Mouse (Mus musculus): ENCODE measurements around the gene Ttc32. TPM values are rescaled to one million over a fixed set of nuclear protein-coding genes. Genes with fewer than 3 reads are reported as not detected.

Ttc32 gene
- total and polyA plus RNA-seq, 3 experiments = 11.5 to 28.8 (median 11.7) TPM

GRCm38 (mm10) chr12:9077554-9078125 is 47.8 kb downstream of the Ttc32 start:
- dilution Hi-C loops (cut with MboI; ENCODE audit: extremely low pct_ligation_motif_present, extremely low pct_unique_long_range_greater_than_20kb, low sequenced_read_pairs) = no loop called here
- Histone ChIP-seq H3K9me3 (replicated peaks; ENCODE audit: low read length) (no peaks in the 10 kb centered on the region), H3K27ac (ENCODE audit: insufficient read depth, low read depth) (no peak overlapping the region), H3K4me3 (replicated peaks in 1 of 3; ENCODE audit: low read depth in 2 of 3, low read length in 2 of 3, poor library complexity in 1 of 3) (no peak overlapping the region), H3K27me3 (replicated peaks) (no peaks in the 10 kb centered on the region), H3K79me2 (replicated peaks; ENCODE audit: control insufficient read depth, extremely low read depth, insufficient read depth, poor library complexity, severe bottlenecking) (no peaks in the 10 kb centered on the region), H3K4me2 (ENCODE audit: insufficient read depth, low read depth, poor library complexity, severe bottlenecking) (no peak overlapping the region), H3K9ac (ENCODE audit: insufficient read depth, low read depth) (no peak overlapping the region), H3K4me1 (ENCODE audit: control insufficient read depth in 1 of 2, insufficient read depth in 2 of 2) (no peaks in the 10 kb centered on the region), H3K36me3 (replicated peaks in 1 of 2; ENCODE audit: control insufficient read depth in 1 of 2, insufficient read depth in 1 of 2, low read length in 1 of 2) (no peaks in the 10 kb centered on the region)
- in situ Hi-C loops (cut with MboI; ENCODE audit: low pct_ligation_motif_present, low pct_unique_long_range_greater_than_20kb, low sequenced_read_pairs) = no loop called here
- DNase-seq (ENCODE audit: extremely low read depth) = no peak
- TF ChIP-seq MXI1 (IDR thresholded peaks at IDR 0.05; ENCODE audit: low read depth, low read length) = no peak
- no peak for TF ChIP-seq JUN (IDR thresholded peaks at IDR 0.05; ENCODE audit: insufficient read depth, low read depth, low read length)
- TF ChIP-seq E2F4 (IDR thresholded peaks at IDR 0.05; ENCODE audit: insufficient replicate concordance, low read depth, low read length) = no peak
- TF ChIP-seq ELF1 (IDR thresholded peaks at IDR 0.05; ENCODE audit: low read depth, low read length) = no peak
- TF ChIP-seq RCOR1 (conservative IDR thresholded peaks at IDR 0.05; ENCODE audit: low read depth, low read length) = no peak
- TF ChIP-seq UBTF (IDR thresholded peaks at IDR 0.05; ENCODE audit: low read depth, low read length) = no peak
- no peak for TF ChIP-seq NELFE (IDR thresholded peaks at IDR 0.05; ENCODE audit: low read depth, low read length)
- TF ChIP-seq MYC (IDR thresholded peaks at IDR 0.05; ENCODE audit: low read depth, low read length) = no peak
- no peak for TF ChIP-seq CHD1 (IDR thresholded peaks at IDR 0.05; ENCODE audit: low read depth, low read length)
- no peak for TF ChIP-seq SIN3A (IDR thresholded peaks at IDR 0.05; ENCODE audit: low read length)
- TF ChIP-seq MAFK (IDR thresholded peaks at IDR 0.05; ENCODE audit: insufficient replicate concordance, low read length) = no peak
- no peak for TF ChIP-seq BHLHE40 (IDR thresholded peaks at IDR 0.05; ENCODE audit: low read depth, low read length)
- TF ChIP-seq CHD2 (IDR thresholded peaks at IDR 0.05; ENCODE audit: low read length) = no peak

- no peak overlapping the region for H3K9ac ChIP-seq (ENCODE audit: insufficient read depth, low read depth)
- H3K4me3 ChIP-seq (replicated peaks in 1 of 3; ENCODE audit: low read depth in 2 of 3, low read length in 2 of 3, poor library complexity in 1 of 3) = no peak overlapping the region
- H3K36me3 ChIP-seq (replicated peaks in 1 of 2; ENCODE audit: control insufficient read depth in 1 of 2, insufficient read depth in 1 of 2, low read length in 1 of 2) = no peaks in the 10 kb centered on the region
- in situ Hi-C loops (cut with MboI; ENCODE audit: low pct_ligation_motif_present, low pct_unique_long_range_greater_than_20kb, low sequenced_read_pairs) (no loop called here), dilution Hi-C loops (cut with MboI; ENCODE audit: extremely low pct_ligation_motif_present, extremely low pct_unique_long_range_greater_than_20kb, low sequenced_read_pairs) (no loop called here)
- no peaks in the 10 kb centered on the region for H3K9me3 ChIP-seq (replicated peaks; ENCODE audit: low read length)
- no peak for DNase-seq (ENCODE audit: extremely low read depth)
- no peaks in the 10 kb centered on the region for H3K27me3 ChIP-seq (replicated peaks)
- H3K4me1 ChIP-seq (ENCODE audit: control insufficient read depth in 1 of 2, insufficient read depth in 2 of 2) = no peaks in the 10 kb centered on the region
- TF ChIP-seq USF2 (conservative IDR thresholded peaks at IDR 0.05; ENCODE audit: low read depth, low read length) (no peak), CHD1 (IDR thresholded peaks at IDR 0.05; ENCODE audit: low read depth, low read length) (no peak), ELF1 (IDR thresholded peaks at IDR 0.05; ENCODE audit: low read depth, low read length) (no peak), POLR2A (IDR thresholded peaks at IDR 0.05; ENCODE audit: low read depth, low read length) (no peak), ETS1 (conservative IDR thresholded peaks at IDR 0.05; ENCODE audit: low read depth, low read length) (no peak), SMC3 (IDR thresholded peaks at IDR 0.05; ENCODE audit: low read depth, low read length) (no peak), NRF1 (IDR thresholded peaks at IDR 0.05; ENCODE audit: low read depth, low read length) (no peak), TCF12 (IDR thresholded peaks at IDR 0.05; ENCODE audit: low read depth, low read length) (no peak), IRF4 (IDR thresholded peaks at IDR 0.05; ENCODE audit: low read depth, low read length) (no peak)
- no peaks in the 10 kb centered on the region for H3K79me2 ChIP-seq (replicated peaks; ENCODE audit: control insufficient read depth, extremely low read depth, insufficient read depth, poor library complexity, severe bottlenecking)
- no peak overlapping the region for H3K4me2 ChIP-seq (ENCODE audit: insufficient read depth, low read depth, poor library complexity, severe bottlenecking)
- no peak overlapping the region for H3K27ac ChIP-seq (ENCODE audit: insufficient read depth, low read depth)
Measured at GRCm38 (mm10) chr12:9090226-9090625, 60.4 kb downstream of the Ttc32 start.

Other genes with a start within 250 kb of the Ttc32 start
- 43.6 and 48.3 TPM in 2 replicates for gene Laptm4a, start 108.3 kb upstream of the Ttc32 start, total RNA-seq (2012; rRNA removed)
- gene Laptm4a, start 108.3 kb upstream of the Ttc32 start, total RNA-seq (2014; rRNA removed) = 62.6 and 64.5 TPM in 2 replicates
- 65.2 and 73.8 TPM in 2 replicates for gene Laptm4a, start 108.3 kb upstream of the Ttc32 start, polyA plus RNA-seq (2012; ENCODE audit: insufficient read length, low read depth)
- gene Matn3, start 82.1 kb upstream of the Ttc32 start, total RNA-seq (2012; rRNA removed) = not detected in 2 replicates
- gene Matn3, start 82.1 kb upstream of the Ttc32 start, total RNA-seq (2014; rRNA removed) = not detected in 2 replicates
- gene Matn3, start 82.1 kb upstream of the Ttc32 start, polyA plus RNA-seq (2012; ENCODE audit: insufficient read length, low read depth) = not detected in 2 replicates
- gene Wdr35, start 56.1 kb upstream of the Ttc32 start, total RNA-seq (2012; rRNA removed) = 6.6 and 7.4 TPM in 2 replicates
- gene Wdr35, start 56.1 kb upstream of the Ttc32 start, total RNA-seq (2014; rRNA removed) = 5.9 TPM in 2 replicates
- 8.8 and 10.7 TPM in 2 replicates for gene Wdr35, start 56.1 kb upstream of the Ttc32 start, polyA plus RNA-seq (2012; ENCODE audit: insufficient read length, low read depth)

Measured in CH12.LX (cell line).